Mouse (Mus musculus) natural killer cell, adult 2 months (primary cell): ENCODE results near the gene Chrna4.
A peak's percentile ranks its signal among the peaks of the same experiment; 100 is the strongest.

Source experiments
- DNase-seq, 2 experiments: peaks; one replicate each; pipeline ENCODE4 v3.0.0; 2022; ENCODE audit warnings: low spot score in 2 of 2

The Chrna4 gene

DNA sequence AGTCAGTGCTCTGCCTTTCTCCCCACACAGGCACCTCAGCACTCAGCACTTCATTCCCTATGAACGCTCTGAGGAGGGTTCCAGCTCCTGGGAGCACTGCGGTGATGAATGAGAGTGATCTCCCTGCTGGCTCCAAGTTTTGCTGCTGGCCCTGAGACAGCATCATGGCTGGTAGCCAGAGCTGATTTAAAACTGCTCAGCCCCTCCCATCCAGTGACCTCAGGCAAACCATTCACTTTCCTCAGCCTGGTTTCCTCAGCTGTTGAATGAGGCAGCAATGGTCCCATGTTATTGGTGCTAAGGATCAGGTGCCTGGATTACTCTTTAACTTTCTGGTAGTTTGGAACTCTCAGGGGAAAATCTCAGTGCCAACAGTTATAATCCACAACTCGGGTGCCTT, at the start of gene Chrna4:
Gene Chrna4, minus strand, starts transcription at position 110 of the 400 bp plus-strand sequence.
- no peak for DNase-seq

DNA sequence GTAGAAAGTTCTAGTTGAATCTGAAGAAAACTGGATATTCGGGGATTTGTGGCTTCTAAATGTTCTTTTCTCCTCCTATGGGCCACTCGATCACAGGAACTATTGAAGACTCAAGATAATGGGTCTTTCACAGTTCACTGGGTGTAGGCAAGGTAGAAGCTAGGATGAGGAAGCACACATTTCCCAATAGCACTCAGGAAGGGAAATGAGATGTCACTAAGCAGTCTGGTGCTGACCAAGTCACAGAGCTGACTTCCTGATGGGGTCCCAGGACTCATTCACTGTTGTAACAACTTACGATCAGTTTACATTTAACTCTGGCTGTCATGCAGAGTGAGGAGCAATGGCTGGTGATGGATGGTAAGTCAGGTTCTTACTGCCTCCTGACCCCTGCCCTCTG, 46.8 kb upstream of the Chrna4 start:
- DNase-seq, result no peak

DNA sequence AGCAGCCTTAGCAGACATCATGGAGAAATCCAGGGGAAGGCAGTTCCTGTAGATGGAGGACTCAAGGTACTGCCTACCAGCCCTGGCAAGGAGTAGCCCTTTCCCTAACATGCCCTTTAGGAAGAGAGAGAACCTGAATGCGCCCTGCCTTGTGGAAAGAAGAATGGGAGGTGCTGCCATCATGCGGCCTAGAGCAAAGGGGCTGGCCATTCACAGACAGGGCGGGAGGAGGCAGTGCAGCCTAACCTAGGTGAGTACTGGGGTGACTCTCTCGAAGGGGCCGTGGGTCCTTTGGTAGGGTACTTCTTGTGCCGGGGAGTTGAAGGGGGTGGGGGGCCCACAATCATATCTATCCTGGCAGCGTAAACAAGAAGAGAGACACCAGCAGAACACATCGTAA, 41.7 kb upstream of the Chrna4 start:
- DNase-seq, result no peak

DNA sequence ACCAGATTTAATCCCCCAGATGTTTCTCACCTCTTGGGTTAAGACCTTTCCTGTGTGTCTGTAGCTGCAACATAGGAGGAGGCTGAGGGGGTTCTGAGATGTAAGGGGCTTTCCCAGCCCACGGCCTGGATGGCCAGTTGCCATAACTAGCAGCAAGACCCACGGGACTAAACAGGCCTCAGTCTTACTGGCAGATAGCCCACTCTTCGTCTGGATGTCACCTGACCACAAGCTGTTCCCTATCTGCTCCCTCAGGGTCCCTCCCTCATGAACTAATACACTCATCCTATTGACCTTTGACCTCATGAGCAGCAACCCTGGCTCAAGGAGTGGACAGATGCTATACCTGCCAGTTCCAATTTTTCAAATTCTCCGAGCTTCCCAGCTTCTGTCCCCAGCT, 40.6 kb upstream of the Chrna4 start:
- DNase-seq, result no peak

DNA sequence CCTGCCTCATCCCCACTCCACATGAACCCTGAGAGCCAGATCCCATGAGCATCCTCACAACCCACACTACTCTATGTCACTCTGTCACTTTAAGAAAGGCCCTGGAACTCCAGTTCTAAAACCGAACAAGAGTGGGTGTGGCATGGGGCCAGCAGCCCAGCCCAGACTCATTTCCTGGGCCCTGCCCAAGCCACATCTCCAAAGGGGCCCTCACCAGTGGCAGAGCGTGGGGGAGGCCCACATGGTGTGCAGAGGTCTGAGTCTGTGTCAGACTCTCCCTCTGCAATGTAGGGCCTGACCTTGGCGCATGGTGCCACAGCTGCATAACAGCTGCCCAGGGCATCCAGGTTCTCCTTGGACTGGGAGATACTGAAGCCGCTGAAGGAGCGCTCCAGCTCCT, 37.5 kb upstream of the Chrna4 start:
- no peak for DNase-seq

DNA sequence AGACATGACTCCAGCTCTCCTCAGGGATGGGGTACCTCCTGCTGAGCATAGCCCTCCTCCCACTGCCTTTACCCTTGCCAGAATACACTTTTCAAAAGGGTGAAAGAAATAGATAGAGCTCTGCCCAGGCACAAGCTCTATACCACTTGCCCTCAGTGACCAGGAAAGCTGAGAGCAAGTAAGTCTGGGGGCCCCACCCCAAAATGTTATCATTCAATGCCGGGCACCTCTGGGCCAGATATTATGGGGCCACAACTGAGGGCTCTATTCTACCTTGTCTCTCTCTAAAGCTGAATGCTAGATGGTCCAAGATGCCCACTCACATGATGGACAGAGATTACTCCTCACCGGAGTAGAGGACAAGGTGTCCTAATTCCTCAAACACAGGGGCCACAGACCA, 36.2 kb upstream of the Chrna4 start:
- no peak for DNase-seq

DNA sequence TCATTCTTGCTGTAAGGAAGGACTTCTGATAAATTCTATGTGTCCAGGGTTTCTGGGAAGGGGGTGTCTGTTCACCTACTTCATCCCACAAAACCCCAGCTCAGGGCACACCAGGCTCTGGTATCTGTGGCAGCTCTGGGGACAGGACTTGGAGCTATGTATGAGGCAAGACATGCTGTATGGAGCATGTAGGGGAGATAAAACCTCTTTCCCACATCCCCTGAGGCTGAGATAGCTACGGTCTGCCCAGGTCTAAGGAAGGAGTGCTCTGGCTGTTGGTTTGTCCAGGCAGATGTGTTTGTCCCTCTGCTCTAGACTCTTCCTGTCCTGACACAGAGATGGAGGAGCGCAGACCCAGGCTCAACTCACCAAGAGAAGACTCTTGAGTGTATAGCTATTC, 35.6 kb upstream of the Chrna4 start:
- no peak for DNase-seq

DNA sequence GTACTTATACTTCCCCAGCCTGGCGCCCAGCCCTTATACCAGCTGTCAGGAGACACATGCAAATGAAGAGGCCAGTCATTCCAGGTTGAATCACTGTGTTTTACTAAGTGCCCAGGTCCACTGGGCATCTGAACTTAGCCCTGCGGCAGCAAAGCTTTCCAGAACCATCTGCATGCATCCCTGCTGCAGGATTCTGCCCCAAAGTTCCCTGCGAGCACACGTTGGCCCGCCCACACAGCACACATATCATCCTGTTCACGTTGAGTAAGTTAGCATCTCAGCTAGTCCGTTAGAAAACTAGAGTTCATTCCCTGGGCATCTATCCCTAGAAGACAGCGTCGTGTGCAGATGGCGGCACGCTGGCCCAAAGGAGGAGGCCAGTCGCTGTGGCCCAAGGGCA, 32.2 kb upstream of the Chrna4 start:
- no peak for DNase-seq

DNA sequence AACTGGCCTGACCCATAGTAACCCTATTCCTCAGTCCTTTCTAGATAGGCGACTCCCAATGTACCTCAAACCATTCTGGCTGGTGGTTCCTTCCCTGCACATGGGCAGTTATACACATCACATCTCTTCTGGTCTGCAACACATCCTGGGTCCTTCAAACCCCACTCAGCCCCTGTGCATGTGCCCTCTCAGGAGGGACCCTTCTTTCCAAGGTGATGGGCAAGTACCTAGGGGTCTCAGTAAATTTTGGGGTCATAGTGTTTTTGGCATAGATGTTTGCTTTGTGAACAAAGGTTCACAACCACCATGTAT, 29.0 kb upstream of the Chrna4 start:
- DNase-seq, result no peak

DNA sequence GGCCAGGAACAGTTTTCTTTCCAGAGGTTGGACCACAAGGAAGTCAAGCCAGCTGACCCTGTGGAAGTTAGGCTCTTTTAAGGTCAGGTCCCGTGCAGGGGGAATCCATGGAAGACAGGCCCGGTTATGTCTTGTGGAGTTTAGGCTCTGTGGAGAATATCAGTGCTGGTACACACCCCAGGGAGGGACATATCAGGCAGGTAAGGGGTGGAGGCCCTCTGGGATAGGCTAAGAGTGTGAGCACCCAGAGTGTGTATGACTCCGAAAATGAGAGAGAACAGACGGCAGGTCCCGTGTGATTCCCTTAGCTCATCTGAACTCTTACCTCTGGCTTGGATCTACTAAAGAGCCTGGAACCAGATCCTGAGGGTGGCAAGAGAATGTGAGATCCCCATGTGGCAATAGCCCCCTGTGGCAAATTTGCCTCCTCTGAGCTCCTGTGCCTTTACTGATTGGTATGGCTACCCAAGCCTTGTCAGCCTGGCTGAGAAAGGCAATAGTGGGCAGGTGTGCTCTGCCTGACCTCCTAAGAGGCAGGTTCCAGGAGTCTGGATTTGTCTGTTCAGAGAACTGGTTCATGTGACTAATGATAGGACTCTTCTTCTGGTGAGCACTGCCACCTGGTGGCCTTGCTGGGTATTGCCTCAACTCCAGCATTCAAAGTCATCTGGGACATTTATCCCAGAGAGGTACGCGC, 28.5 kb upstream of the Chrna4 start:
- peak; percentile 40 to 60 for DNase-seq

DNA sequence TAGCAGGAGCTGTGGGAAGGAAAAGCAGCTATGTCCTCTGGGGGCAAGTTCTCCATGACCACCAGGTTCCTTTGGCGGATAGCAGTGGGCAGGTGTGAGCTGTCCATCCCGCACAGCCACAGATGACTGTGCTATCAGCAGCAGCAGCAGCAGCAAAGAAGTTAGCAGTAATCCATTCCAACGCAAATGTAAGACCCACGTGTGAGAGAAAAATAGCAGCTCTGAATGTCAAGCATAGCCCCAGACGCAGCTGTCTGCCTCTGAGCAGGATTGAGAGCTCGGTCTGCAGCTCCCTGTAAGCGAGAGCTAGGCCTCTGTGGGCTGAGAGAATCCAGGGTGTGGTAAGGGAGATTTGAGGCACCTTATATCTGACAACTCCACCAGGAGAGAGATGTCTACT, 26.8 kb upstream of the Chrna4 start:
- no peak for DNase-seq

DNA sequence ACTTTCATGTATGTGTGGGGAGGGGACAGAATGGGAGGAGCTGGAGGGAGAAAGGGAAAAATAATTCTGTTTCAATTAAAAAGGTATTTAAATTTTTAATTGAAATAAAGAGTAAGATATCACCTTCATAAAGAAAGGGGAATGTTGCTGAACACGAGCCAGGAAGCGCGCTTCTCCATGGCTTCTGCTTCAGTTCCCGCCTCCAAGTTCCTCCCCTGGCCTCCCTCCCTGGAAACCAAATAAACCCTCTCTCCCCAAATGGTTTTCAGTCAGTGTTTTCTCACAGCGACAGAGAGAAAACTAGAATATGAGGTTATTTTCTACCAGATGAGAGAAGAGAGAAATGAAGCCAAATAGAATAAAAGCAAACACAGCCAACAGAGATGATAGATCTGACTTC, 25.2 kb upstream of the Chrna4 start:
- no peak for DNase-seq

DNA sequence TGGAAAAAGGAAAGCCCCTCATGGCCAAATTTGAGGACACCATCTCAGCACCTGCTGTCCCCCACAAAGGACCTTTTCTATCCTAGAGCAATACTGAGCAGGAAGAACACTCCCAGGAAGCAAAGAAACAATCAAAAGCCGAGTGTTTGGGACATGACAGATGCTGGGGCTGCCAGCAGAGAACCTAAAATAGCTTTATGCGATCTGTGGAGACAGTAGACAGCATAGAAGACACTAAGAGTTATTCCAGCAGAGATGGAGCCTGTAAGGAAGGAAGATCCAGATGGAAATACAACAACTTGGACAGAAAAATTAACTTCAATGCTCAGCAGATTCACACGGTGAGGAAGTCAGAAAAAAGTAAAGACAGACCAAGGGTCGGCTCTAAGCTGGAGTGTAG, 22.5 kb upstream of the Chrna4 start:
- no peak for DNase-seq

DNA sequence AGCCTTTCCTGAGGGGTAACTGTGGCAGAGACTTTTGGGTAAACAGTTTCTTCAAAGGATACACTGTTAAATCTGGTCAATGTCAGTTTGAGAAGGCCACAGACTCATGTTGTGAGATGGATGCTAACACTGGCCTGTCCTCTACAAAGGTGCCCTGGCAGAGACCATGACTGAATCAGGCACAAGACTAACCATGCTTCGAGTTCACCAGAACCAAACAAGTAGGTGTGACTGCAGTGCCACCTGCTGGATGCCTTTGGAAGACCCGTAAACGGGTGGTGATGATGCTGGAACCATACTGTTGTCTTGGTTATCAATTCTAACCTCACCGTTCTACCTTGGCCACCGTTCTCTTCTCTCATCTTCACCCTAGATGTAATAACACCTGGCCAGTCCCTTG, 16.8 kb upstream of the Chrna4 start:
- peak; percentile 8 to 39 for DNase-seq

DNA sequence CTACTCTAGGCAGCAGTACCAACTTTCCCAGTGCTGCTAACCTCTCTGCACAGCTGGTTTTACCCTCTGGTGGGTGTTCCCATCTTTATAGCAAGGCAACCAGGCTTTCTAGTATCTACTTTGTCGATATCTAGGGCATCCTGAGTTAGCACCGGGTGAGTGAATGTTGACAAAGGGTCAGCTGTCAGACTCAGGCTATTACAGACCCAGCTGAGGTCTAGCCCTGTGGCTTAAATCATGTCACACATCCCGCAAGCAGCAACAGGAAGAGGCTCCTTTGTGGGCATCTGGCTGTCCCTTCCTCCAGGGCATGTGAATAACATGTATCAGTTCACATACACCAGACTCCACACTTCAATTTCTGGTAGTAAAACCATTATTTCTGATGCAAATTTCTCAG, 14.8 kb upstream of the Chrna4 start:
- no peak for DNase-seq

DNA sequence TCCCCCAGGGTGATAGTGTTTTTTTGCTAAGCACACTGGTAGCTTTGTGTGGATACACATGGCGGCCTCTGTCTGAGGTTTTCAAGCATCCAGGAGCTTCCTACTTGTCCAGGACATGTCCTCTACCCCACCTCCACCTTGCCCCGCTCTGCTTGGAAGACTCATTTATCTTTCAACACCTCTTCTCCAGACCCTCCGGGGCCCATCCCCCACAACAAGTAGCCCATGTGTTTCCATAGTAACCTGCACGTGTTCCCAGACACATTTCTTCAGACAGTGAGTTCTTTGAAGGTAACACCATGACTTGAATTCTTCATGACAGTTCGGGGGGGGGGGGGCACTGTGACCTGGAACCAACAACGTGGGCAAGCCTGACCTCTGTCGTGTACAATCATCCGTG, 14.0 kb upstream of the Chrna4 start:
- DNase-seq, result no peak

DNA sequence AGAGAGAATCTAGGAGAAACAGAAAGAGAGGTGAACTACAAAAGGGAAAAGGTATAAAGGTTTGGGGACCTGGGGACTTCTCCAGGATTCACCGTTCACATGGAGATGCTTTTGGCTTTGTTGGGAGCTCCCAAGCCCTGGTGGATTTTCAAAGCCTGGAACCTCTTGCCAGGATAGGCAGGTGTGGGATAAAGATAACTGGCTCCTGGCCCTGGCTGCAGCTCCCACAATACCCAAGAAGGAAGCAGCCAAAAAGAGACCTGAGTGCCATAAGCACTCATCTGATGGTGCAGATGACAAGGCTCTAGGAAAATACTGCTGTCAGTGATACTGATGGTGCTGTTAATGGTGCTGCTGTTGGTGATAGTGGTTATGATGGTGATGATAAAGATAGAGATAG, 8.8 kb upstream of the Chrna4 start:
- DNase-seq, result no peak

DNA sequence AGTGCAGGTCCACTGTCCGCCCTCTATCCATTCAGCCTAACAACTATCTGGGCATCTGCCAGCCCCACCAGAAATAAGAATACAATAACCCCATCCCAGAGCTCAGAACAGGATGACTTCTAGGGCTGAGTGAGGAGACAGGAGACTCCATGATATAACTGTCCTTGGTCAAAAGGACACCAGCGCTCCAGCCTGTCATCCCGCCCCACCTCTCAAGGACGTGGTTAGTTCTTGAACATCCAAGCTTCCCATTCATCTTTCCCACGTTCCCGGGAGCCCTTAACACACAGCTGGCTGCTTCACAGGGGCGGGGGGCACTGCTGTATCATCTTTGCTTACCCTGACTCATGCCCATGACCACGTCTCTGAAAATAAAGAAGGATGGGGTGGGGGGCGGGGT, 5.6 kb upstream of the Chrna4 start:
- DNase-seq, result no peak

DNA sequence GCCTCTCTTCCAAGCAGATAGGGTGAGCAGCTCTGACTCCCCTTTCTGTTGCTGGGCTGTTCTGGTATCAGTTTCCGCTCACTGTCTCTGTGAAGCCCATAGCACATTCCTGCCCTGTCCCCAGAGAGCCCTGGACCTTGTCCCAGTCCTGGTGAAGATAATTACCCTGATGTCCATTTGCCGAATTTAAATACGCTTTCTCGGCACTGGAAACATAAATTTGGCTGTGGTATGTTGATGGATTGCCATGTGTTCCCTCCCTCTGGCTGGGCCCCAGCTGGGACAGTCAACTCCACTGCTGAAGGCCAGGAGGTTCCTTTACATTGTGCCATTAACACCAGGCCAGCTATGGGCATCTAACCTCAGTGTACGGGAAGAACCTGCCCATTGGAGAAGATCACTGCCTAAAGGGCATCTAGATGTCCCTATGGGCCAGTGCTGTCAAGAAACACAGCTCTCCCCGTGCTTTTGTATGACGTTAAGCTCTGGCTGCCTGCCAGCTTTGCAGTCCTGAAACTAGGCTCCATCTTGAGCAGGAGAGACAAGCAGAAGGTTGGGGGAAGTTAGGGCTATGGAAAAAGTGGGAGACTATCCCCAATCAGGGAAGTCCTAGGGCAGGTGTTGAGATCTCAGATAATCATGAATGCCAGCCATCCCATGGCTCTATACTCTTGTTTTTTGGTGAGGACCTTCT, 5.1 kb upstream of the Chrna4 start:
- no peak for DNase-seq

DNA sequence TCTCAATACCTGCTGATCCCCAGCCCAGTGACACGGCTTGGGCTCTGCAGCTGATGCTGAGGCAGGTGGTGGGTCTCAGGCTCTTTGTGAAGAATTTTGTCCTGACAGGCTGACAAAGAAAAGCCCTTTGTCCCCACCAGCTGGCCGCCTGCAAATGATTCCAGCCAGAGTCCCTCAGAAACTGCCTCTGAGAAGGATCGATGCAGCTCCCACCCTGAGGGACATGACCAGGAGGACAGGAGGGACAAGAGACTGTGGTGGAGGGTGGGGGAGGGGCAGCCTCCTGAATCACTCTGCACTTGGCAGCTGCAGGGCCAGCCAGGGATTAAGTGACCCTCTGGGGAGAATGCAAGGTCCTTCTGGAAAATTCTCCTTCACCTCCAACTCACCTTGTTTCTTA, 655 bp upstream of the Chrna4 start:
- no peak for DNase-seq

DNA sequence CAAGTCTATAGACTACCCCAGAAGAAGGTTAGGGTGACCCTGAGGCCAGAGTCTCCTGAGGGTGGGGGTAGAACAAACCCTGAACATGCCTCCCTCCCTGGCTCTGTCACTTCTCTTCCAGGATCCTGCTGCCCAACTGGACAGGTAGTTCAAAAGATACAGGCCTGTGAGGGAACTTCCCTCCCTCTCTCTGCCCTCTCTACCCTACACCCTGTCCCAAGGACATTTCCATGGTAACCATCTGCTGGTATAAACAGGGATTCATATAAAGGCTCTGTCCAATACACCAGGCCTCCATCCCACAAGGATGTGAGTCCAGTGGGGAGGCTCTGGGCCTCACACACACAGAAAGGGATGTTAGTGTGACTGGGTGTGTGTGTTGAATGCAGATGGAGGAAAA, 970 bp downstream of the Chrna4 start:
- DNase-seq, result no peak

DNA sequence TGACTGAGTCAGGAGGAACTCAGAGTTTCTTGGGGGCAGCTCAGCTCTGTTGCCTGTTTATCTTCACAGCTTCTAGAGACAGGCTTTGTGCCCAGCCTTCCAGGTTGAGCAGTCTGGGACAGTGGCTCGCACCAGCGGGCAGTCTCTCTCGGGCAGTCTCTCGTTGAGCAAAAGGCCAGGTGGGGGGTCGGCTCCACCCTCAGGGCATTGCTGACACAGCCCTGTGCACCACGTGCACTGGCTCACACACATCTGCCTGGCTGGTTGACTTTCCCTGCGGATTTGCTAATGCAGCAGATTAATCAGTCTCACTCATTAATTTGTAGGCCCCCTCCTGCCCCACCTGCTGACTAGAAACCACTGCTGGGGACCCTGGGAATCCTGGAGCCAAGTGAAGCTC, 1.4 kb downstream of the Chrna4 start:
- DNase-seq, result no peak

DNA sequence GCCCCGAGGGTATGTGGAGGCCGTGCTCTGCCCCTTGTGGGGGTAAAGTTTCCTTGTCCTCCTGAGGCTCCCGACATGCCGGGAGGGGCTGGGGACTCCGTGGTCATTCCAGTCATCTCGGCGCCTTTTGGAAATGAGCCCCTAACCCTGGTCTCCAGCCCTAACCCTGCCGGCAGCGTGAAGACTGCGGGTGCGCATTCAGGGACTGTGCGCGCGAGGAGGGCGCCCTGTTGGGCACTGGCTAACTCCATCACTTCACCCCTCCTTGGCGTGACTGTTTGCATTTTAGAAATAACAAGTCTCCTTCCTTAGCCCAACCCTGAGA, 4.0 kb downstream of the Chrna4 start:
- DNase-seq, result no peak

DNA sequence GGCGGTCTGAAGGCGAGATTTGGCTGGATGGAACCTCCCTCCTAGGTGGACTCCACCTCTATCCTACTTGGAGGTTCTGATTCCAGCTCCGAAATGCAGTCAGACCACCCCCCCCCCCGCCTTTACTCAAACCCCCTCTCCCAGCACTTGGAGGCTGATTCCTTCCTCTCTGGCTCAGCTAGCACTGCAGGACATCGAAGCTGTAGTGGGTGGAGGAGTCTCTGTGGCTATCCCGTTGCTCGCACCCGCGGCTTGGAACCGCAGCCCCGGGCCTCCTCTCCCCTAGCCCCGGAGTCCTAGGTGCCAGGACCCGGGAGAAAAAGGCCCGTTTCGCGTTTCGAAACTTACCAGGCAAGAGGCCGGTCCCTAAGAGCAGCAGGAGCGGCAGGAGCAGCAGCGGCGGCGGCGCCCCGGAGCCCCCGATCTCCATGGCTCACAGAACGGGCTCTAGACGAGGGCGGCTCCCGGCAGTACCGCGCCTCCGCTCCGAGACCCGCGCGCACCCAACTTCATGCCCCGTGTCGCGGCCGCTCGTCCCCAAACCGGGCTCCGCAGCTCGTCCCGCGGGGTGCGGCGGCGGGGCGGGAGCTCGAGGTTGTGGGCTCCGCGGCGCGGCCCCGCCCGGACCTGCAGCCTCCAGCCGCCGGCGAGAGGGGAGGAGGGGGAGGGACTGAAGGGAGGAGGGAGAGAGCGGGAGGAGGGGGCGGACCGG, 4.5 kb downstream of the Chrna4 start:
- no peak for DNase-seq
